Mouse (Mus musculus): Measurements from ENCODE around the gene E330009J07Rik.

E330009J07Rik gene

DNA sequence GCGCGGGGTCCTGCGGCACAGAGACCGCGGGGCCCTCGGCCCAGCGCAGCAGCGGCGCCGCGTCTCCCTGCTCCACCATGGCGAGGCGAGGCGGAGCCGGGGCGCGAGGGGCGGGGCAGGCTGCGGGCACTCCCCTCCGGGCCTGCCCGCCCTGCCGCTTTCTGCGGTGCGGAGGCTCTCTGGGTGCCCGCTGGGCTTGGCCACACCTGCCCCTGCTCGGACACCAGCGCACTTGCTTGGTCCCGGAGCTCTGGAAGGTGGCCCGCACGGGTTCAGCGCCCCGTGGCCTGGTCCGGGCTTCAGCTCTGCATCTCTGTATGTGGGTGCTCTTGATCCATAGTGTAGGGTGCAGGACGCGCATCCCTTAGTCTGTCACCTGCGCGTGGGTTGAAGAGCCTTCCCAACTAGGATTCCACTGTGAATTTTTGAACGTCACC lies at the start of gene E330009J07Rik:
Gene E330009J07Rik, minus strand, starts transcription at position 89 of the 437 bp plus-strand sequence.
- DNase-seq (ENCODE audit: low spot score): peak; percentile 89

DNA sequence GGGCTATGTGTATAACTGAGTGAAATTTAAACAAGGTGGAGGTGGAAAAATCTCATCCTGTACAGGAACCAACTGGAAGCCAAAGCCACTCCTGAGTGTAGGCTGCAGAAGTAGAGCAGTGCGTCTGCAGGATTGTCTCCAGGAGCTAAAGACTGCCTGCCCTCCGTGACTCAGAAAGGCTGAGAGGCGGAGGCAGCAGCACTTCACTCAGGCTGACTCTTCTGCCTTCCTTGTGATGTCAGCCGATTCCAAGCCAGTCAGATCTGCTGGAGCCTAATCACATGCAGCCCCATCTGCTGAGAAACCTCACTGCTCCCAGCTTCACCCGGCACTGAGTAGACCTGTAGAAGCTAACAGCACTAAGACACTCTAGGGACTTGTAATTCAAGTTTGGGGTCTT lies 46.4 kb upstream of the E330009J07Rik start:
- no peak for DNase-seq (ENCODE audit: low spot score)

DNA sequence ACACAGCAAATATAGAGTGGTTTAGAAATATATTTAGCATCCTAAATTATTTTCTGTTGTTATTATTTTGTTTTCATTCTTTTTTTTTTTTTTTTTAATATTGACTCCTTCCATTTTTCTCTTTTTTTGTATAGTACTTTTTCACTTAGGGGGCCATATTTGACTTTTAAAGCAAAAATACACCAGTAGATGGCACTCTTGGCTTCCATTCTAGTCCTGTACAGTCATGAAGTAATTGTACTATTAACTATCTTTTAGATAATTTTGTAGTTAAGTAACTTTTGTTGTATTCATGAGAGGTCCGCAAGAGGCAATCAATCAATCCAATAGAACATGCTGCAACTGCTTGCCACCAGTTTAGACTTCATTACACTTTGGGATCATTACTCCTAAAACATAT lies 43.8 kb upstream of the E330009J07Rik start:
- no peak for DNase-seq (ENCODE audit: low spot score)

DNA sequence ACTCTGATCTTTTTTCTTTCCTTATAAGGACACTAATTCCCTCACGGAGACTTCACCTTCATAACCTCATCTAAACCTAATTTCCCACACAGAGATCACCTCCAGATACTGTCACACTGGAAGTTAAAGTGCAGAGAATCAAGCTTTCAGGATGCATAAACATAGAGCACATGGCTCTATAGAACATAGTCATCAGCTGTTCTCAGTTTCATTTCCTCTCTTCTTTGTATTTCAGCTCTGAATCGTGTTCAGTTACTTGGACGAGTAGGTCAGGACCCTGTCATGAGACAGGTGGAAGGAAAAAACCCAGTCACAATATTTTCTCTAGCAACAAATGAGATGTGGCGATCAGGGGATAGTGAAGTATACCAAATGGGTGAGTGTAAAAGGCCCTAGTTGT lies 40.2 kb upstream of the E330009J07Rik start:
- no peak for DNase-seq (ENCODE audit: low spot score)

DNA sequence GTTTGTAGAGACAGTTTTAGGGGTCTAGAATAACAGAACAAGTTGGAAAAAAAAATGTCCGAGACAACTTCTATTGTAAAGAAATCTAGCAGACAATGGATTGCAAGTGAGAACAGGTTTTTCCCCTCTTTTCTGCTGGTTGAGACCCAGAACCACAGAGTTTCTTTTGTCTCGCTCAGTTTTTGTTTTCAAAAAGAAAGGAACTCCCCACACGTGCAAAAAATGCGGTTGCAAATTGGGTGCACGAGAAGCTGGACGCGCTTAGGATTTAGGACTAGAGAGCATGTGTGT lies 35.7 kb upstream of the E330009J07Rik start:
- DNase-seq (ENCODE audit: low spot score): no peak

DNA sequence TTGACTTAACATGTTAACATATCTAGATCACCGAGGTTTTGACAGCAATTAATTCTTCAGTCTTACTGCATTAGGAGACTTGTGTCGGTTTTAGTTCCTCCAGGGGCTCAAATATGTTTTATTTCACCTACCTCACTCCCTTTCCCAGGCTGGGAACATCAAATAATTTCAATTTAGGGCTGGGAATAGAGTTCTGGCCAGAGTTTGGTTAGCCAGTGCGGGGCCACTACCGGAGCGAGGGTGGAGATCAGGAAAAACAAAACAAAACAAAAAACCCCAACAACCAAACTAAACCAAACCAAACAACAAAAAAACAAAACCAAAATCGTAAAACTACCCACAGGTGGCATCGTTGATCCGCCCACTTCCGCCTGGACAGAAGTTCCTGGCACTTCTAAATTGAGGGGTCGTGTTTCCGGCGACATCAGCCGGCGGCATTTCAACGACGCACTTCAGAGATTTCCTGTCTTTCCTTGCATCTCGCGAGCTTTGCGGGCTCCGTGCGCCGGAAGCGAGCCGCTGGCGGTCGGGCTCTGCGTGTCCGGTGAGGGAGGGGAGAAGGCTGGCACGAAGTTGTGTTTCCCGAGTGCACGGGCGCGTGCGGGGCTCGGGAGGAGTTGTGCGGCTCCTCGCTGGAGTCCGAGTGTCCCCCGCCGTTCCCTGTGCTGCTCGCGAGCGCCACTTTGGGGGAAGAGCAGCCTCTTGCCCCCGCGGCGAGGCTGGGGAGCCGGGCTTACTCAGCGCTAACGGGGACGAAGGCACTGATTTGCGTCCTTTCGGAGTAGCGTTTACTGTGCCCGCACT lies 35.2 kb upstream of the E330009J07Rik start, which contains the start of gene Ssbp1:
Gene Ssbp1, plus strand, starts transcription at position 437 of the 804 bp plus-strand sequence.
- DNase-seq (ENCODE audit: low spot score): peak; percentile 90

DNA sequence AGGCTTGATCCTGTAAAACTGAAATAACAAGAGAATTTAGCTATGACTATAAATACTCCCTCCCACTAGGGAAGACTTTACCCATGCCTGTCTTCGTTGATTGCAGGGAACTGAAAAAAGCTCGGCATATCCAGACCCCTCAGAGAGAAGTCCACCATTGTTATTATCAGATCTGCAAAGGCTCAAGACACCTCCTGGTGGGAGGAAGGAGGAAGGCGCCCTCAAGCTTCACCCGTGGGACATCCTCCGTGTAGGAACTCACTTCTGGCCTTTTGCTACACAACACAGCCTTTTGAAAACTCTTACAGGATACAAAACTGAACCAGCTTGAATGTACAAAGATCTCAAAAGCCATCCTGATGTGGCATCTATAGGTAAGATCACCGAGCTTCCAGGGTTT lies 29.8 kb upstream of the E330009J07Rik start:
- no peak for DNase-seq (ENCODE audit: low spot score)

DNA sequence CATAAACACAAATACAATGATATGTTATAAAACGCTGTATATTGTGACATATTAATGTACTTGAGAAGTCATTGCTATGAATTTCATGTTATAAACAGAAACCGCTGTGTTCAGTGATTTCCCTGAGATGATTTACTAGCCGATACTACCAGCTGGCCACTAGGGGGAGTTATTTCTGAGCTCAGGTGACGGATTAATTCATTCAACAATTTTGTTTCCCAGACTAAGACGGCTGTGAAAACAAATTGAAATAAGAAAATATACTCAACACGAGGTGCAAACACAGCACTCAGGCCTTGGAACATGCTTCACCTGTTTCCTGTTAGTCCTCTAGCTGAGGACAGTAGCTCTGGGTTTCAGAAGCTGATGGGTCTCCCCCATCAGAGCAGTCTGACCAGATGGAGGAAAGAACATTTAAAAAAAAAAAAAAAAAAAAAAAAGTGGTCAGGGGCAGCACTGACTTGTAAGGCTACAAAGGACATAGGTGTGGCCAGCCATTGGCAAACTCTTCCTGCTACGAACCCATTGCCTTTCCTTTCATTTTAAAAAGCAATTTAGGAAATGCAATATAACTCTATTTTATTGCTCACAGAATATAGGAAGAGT lies 18.6 kb upstream of the E330009J07Rik start:
- DNase-seq (ENCODE audit: low spot score): no peak

DNA sequence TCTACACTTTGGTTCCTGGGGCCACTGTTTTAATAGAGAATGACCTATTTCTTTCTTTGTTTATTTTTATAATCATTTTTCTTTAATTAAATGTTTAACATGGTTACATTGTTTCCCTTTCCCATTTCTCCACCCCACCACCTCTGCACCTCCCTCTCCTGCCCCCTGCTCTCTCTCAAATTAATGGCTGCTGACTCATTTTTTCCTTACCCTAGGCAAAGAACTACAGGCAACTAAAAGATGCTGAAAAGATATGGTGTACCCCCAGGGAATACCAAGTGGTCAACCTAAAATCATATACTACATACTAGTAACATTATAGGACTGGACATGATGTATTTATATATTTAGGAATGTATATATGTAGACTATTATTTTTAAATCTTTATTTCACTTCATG lies 12.7 kb upstream of the E330009J07Rik start:
- no peak for DNase-seq (ENCODE audit: low spot score)

DNA sequence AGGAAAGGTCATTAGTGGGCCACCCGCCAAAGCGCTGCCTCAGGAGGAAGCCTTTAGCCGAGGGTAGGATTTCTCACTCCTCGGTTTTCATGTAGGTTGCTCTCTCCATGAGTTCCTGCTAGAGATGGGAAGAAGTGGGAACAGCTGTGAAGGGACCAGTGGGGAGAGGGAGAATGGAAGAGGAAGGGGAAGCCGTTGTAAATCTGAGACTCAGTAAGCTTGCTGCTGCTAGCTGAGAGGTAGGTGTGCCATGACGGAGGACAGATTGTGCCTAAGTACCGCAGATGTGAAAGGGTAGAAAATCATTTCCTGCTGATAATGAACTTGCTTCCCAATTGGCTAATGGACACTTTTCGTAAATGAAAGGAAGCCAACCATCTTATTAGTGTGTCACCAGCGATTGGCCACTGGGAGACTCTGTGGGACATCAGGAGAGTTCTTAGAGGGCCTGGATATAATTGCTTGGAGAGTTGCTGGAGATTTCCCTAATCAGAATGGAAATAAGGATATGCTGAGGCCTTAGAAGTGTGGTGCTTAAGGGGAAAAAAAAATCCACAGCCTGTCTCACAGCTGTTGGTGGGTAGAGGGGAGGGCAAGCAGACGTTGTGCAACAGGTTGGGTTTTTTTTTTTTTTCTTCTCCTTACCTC lies 7.5 kb upstream of the E330009J07Rik start:
- DNase-seq (ENCODE audit: low spot score): no peak

DNA sequence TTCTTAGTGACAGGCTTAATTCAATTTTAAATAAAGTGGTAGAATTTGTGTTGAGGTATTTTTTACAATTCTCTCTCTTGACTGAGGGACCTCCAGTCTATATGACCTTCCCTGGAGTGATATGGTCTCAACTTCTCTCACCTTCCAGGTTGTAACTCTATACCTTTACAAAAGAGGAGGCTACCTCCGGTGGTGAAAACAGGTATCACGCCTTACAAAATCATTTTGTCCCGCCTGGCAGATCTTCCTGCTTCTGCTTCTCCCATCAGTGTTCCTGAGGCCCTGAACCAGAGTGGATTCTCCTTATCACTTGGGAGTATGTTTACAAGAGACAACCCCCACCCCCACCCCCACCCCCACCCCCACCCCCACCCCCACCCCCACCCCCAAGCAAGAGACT lies 5.8 kb upstream of the E330009J07Rik start:
- no peak for DNase-seq (ENCODE audit: low spot score)

DNA sequence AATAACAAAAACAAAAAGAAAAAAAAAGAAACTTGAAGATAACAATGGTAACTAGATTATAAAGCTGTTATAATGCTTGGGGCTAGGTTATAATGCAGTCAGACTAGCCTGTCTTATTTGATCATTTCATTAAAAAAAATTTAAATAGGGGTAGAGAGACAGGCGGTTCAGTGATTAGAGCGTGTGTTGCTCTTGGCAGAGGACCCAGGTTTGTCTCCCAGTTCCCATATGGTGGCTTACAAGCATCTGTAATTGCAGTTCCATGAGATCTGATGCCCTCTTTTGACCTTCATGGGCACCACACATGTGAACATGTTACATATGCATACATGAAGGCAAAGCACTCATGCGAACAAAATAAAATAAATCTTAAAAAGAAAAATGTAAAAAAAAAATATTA lies 5.3 kb upstream of the E330009J07Rik start:
- no peak for DNase-seq (ENCODE audit: low spot score)

DNA sequence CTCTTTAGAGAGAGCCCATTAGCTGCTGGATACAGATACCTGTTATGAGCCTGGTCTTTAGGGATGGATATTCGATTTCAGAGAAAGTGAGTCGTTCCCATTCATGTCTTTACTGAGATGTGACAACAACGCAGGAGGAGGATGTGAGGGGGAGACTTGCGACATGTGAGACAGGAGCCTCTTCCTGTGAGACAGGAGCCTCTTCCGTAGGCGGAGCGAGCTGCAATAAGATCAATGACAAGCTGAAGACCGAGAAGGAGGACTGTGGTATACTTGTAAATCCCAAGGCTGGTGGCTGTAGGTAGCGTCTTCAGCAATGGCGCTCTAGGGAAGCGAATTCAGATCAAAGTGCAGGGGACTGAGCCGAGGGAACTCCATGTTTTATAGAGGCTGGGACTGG lies 3.8 kb upstream of the E330009J07Rik start:
- DNase-seq (ENCODE audit: low spot score): no peak

DNA sequence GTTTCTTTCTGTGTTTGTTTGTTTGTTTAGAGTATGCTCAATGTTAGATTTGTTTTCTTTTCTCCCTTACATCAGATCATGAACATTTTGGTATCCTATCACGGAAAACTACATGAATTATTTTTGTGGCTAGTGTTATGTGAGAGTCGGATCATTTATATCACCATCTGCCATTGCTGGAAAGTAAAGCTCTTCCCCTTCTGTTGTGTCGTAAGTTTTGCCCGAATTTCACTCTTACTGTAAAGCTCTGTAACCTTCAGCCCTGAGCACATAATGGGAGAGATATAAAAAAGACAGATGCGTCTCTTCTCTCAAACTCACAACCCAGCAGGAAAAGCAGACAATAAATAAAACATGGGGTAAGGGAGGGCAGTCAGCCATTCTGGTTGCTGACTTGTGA lies 3.0 kb upstream of the E330009J07Rik start, which contains the start of gene Wee2:
Gene Wee2, plus strand, starts transcription at position 153 of the 400 bp plus-strand sequence.
- DNase-seq (ENCODE audit: low spot score): no peak

DNA sequence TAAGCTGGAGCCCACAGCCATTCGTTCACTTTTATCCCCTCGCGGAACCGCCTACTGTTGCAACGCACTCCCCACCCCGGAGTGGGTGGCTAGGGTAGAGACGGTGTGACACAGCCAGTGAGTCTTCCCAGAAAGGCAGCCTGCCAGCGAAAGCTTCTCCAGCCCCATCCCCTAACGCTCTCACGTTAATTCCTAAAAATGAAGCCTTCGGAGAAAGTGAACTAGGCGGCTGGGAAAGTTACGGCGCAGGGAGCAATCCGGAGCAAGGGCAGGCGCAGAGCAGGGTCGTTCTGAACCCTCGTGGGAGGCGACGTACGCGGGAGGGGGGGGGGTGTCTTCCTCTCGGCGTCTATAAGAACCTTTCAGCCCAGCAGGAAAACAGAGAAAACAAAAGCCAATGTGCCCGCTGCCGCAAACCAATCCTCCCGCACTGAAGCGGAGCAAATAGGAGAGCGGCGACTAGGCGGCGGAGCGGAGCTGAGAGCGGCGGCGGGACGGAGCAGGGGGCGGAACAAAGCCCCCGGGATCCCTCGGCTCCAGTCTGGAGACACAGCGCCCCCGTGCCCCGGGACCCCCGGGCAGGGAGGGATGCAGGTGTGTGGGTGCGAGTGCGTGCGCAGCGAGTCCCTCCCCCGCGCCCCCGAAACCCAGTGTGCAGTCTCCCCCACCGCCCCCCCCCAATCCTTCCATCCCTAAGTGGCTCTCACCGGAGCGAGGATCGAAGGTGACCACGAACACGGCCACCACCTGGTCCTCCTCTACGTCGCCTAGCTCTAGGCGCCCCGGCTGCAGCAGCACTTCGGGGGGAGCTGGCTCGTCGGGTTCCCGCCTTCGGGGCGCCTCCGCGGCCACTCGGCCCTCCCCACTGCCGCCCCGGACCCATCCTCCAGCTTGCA lies 536 bp downstream of the E330009J07Rik start:
- DNase-seq (ENCODE audit: low spot score): peak; percentile 61

DNA sequence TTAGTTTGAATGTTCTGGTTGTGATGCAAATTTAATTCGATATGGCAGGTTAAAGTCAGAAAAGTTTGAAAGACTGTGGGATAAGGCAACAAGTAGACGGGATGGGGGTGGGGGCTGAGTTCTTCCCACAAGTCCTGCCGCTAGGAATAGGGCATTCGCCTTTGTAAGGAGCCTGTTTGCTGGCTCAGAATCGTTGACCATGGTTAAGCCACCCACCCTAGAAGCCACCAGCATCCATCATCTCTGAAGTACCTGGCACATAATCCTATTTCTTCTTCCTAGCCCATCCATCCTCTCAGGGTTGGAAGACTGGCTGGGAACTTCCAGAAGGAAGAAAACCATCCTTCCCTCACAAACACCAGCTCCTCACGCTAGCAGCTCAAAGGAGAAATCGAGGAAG lies 1.2 kb downstream of the E330009J07Rik start:
- no peak for DNase-seq (ENCODE audit: low spot score)

DNA sequence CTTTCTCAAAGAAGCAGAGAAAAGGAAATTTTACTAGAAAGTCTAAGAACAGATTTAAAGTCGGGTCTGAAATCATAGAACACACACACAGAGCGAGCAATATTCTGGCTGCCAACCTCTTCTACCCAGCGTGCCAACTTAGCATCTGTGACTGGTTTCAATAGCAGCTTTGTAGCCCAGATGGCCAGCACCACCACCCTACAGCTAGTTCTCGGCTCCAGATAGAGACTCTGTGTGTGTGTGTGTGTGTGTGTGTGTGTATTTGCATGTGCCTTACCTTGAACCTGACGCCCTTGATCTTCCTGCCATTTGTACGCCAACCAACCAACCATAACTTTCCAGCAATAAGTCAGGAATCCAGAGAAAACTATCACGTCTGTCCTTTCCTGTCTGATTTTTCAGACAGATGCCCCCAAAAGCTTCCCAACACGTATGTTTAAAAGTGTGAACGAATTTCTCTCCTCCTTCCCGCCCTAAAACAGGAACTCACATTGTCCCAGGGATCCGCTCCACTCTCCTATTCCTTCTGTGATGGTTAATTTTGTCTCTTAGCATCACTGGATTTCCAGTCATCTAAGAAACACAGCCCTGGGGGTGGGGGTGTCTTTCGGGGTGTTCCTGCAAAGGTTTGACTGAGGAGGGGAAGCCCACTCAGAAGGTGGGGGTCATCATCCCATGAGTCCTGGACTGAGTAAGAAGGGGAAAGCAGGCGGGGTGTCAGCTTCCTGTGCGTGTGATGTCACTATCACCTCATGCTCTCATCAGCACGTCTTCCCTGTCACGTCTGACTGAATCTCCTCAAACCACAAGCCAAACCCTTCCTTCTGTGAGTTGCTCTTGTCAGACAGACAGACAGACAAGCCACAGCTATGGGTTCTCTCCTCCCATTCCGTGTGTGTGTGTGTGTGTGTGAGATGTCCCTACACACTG lies 3.3 kb downstream of the E330009J07Rik start:
- DNase-seq (ENCODE audit: low spot score): no peak

DNA sequence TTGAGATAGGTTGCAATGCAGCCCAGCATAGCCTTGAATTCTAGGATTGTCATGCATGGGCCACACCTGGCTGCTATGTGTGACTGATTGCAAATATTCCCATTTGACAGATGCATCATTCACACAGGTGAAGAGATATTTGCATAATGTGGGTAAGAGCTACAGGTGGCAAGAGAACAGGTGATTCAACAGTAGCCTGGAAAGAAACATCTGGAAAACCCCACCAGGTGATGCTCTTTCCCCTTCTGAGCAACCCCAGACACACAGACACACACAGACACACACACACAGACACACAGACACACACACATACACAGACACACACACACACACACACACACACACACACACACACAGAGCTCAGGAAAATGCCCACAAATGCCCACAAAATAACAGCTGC lies 4.1 kb downstream of the E330009J07Rik start:
- DNase-seq (ENCODE audit: low spot score): no peak

DNA sequence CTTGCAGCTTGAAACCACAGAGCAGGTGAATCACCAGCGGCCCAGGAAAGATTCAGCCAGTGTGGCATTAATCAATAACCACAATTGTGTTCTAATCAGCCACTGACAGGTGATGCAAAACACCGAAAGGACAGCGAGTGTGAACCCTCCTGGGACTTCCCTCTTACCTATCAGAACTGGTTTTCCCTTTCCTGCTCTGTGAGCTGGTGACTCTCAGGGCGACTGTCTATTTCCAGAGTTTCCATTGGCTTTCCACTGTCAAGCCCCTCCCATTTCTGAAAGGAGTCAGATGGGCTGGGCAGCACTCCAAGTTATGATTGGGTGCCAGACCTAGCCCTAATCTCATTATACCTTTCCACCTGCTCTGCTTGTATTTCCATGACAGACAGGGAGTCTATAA lies 4.6 kb downstream of the E330009J07Rik start:
- no peak for DNase-seq (ENCODE audit: low spot score)

DNA sequence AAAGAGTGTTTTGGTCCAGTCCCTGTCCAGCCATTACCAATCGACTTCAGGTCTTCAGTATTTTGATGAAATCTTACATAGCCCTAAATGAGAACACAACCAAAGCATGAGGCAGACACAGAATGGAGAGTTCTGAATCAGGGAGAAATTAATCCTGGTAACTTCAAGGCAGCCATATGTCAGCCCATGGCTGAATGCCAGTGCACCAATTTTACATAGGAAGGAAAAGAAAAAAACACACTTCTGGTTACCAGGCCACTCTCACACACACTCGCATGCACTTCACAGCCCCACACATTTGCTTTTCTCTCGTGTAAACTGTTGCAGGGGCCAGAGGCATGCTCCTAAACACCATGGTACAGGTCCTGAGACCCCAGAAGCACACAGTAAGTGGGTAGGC lies 5.1 kb downstream of the E330009J07Rik start:
- no peak for DNase-seq (ENCODE audit: low spot score)

DNA sequence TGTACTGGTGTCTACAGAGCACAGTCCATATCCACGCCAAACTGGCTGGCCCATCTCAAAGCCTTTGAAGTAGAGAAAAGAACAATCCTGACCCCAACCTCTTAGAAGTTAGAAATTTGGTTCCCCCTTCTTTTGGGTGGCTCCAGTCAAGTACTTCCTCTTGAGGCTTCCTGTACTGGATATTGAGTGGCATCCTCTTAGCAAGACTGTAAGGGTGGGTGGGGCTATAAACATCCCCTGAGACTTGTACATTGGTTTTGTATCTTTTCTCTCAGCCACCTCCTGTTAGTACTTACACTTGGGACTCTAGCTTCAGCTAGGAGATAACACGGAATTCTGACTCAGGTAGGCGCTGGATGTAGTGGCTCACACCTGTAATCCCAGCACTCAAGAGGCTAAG lies 5.7 kb downstream of the E330009J07Rik start:
- no peak for DNase-seq (ENCODE audit: low spot score)

Data from testis, postnatal 10 days (tissue).